Mouse (Mus musculus): ENCODE measurements around the gene Olfr718-ps1. TPM values are rescaled to one million over a fixed set of nuclear protein-coding genes. Genes with fewer than 3 reads are reported as not detected.

The Olfr718-ps1 gene
- not detected in 2 replicates for polyA plus RNA-seq (2012; rRNA removed; ENCODE audit: low replicate concordance)

GRCm38 (mm10) chr5:143147481-143147880 is at the start of gene Olfr718-ps1:
Gene Olfr718-ps1 (minus strand): TSS chr5:143147581.

GRCm38 (mm10) chr5:143180255-143181076 is 33.1 kb upstream of the Olfr718-ps1 start, which contains the start of the genes Rbak and Spdye4b:
Gene Rbak (minus strand): TSS chr5:143180775.
Gene Spdye4b (plus strand): TSS chr5:143181017.

GRCm38 (mm10) chr5:143112281-143113246 is 34.8 kb downstream of the Olfr718-ps1 start, which contains the start of gene Rnf216:
Gene Rnf216 (minus strand): TSS chr5:143112994.

Other genes with a start within 250 kb of the Olfr718-ps1 start
- gene Actb, start 240.8 kb downstream of the Olfr718-ps1 start, polyA plus RNA-seq (2012; rRNA removed; ENCODE audit: low replicate concordance): 5,209 and 7,296 TPM in 2 replicates
- gene Fscn1, start 187.2 kb downstream of the Olfr718-ps1 start, polyA plus RNA-seq (2012; rRNA removed; ENCODE audit: low replicate concordance): 128 and 360 TPM in 2 replicates
- 27.8 and 30.0 TPM in 2 replicates for gene Rnf216, start 34.6 kb downstream of the Olfr718-ps1 start, polyA plus RNA-seq (2012; rRNA removed; ENCODE audit: low replicate concordance)
- 2.6 and 4.5 TPM in 2 replicates for gene Rbak, start 33.2 kb upstream of the Olfr718-ps1 start, polyA plus RNA-seq (2012; rRNA removed; ENCODE audit: low replicate concordance)
- not detected in 2 replicates for gene Spdye4b, start 33.4 kb upstream of the Olfr718-ps1 start, polyA plus RNA-seq (2012; rRNA removed; ENCODE audit: low replicate concordance)
- gene Spdye4a, start 79.3 kb upstream of the Olfr718-ps1 start, polyA plus RNA-seq (2012; rRNA removed; ENCODE audit: low replicate concordance): not detected in 2 replicates
- 11.6 and 13.9 TPM in 2 replicates for gene Zfp12, start 87.6 kb upstream of the Olfr718-ps1 start, polyA plus RNA-seq (2012; rRNA removed; ENCODE audit: low replicate concordance)
- gene Zfp316, start 122.4 kb upstream of the Olfr718-ps1 start, polyA plus RNA-seq (2012; rRNA removed; ENCODE audit: low replicate concordance): 5.4 and 18.9 TPM in 2 replicates
- gene Zfp853, start 146.0 kb upstream of the Olfr718-ps1 start, polyA plus RNA-seq (2012; rRNA removed; ENCODE audit: low replicate concordance): 2.3 and 3.1 TPM in 2 replicates
- 17.0 and 36.2 TPM in 2 replicates for gene E130309D02Rik, start 167.8 kb upstream of the Olfr718-ps1 start, polyA plus RNA-seq (2012; rRNA removed; ENCODE audit: low replicate concordance)
- 83.0 and 117 TPM in 2 replicates for gene Zdhhc4, start 181.7 kb upstream of the Olfr718-ps1 start, polyA plus RNA-seq (2012; rRNA removed; ENCODE audit: low replicate concordance)
- gene Grid2ip, start 209.8 kb upstream of the Olfr718-ps1 start, polyA plus RNA-seq (2012; rRNA removed; ENCODE audit: low replicate concordance): 0.04 and 0.27 TPM in 2 replicates